Mouse (Mus musculus) c-Kit-positive CD71-negative TER-119-negative erythroid progenitor cells, embryonic 14.5 days (primary cell): ENCODE measurements around the gene Wasf2.
"Not testable (repeated sequence)": the region's sequence is repeated elsewhere in the genome, so short reads cannot be mapped to it uniquely, and the experiment has no call there.

Experiments used
- DNase-seq: peaks from one replicate; pipeline ENCODE4 v3.0.0-alpha.2; 2013; ENCODE audit warnings: low read depth

Gene Wasf2

GRCm38 (mm10) chr4:133096671-133097070 is 33.6 kb upstream of the Wasf2 start:
- not testable (repeated sequence) for DNase-seq

GRCm38 (mm10) chr4:133101751-133102150 is 28.6 kb upstream of the Wasf2 start:
- DNase-seq = no peak

- DNase-seq = no peak
These were observed 26.6 kb upstream of the Wasf2 start for GRCm38 (mm10) chr4:133103525-133104193.

GRCm38 (mm10) chr4:133104194-133104569 is 26.1 kb upstream of the Wasf2 start:
- DNase-seq = no peak

- no peak for DNase-seq
These were observed 23.6 kb upstream of the Wasf2 start for GRCm38 (mm10) chr4:133106691-133107090.

GRCm38 (mm10) chr4:133107788-133108281 is 22.5 kb upstream of the Wasf2 start:
- DNase-seq = peak; percentile 39

- DNase-seq = no peak
These were observed 21.6 kb upstream of the Wasf2 start for GRCm38 (mm10) chr4:133108481-133109334.

GRCm38 (mm10) chr4:133109335-133109801 is 20.9 kb upstream of the Wasf2 start:
- no peak for DNase-seq

GRCm38 (mm10) chr4:133112175-133112838 is 18.0 kb upstream of the Wasf2 start:
- no peak for DNase-seq

- no peak for DNase-seq
These were observed 16.9 kb upstream of the Wasf2 start for GRCm38 (mm10) chr4:133113351-133113882.

- no peak for DNase-seq
These were observed 15.5 kb upstream of the Wasf2 start for GRCm38 (mm10) chr4:133114762-133115161.

- DNase-seq = no peak
These were observed 14.4 kb upstream of the Wasf2 start for GRCm38 (mm10) chr4:133115721-133116429.

GRCm38 (mm10) chr4:133116756-133117470 is 13.4 kb upstream of the Wasf2 start:
- DNase-seq = no peak

GRCm38 (mm10) chr4:133117556-133118411 is 12.5 kb upstream of the Wasf2 start:
- no peak for DNase-seq

GRCm38 (mm10) chr4:133118775-133119375 is 11.4 kb upstream of the Wasf2 start:
- no peak for DNase-seq

- no peak for DNase-seq
These were observed 10.7 kb upstream of the Wasf2 start for GRCm38 (mm10) chr4:133119579-133119978.

GRCm38 (mm10) chr4:133120833-133121321 is 9.4 kb upstream of the Wasf2 start:
- no peak for DNase-seq

- DNase-seq = no peak
These were observed 8.9 kb upstream of the Wasf2 start for GRCm38 (mm10) chr4:133121416-133121815.

GRCm38 (mm10) chr4:133121974-133122637 is 8.2 kb upstream of the Wasf2 start:
- DNase-seq = no peak
